Mouse (Mus musculus): Measurements from ENCODE around the gene Adgrv1.
"Not testable (repeated sequence)": the region's sequence is repeated elsewhere in the genome, so short reads cannot be mapped to it uniquely, and the experiment has no call there.

Gene Adgrv1

DNA sequence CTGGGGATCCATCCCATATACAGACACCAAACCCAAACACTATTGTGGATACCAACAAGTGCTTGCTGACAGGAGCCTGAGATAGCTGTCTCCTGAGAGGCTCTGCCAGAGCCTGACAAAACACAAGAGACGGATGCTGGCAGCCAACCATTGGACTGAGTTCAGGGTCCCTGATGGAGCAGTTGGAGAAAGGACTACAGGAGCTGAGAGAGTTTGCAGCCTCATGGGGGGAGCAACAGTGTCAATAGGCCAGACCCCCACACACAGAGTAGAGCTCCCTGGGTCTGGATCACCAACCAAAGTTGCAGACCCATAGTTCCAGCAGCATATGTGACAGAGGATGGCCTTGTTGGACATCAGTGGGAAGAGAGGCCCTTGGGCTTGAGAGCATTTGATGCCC lies 5.1 kb downstream of the Adgrv1 start:
- DNase-seq (ENCODE audit: extremely low spot score, low read depth, low spot score) = not testable (repeated sequence)

DNA sequence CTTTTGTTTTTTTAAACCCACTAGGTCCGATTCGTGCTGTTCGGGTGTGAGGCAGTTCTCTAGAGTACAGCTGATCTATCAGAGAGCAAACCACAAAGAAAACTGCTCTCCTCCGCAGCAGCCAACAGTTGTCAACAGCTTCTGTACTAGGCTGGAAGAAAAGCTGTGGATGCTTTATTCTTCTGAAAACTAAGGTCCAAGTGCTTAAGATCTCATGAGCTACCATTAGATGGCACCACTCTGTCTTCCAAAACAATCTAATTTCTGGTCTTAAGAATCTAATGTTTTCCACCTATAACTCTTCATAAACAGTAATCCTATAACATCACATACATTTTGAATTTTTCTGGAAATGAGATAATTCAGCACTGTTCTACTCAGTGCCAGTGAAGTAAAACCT lies 22.6 kb downstream of the Adgrv1 start:
- DNase-seq (ENCODE audit: extremely low spot score, low read depth, low spot score) = no peak

DNA sequence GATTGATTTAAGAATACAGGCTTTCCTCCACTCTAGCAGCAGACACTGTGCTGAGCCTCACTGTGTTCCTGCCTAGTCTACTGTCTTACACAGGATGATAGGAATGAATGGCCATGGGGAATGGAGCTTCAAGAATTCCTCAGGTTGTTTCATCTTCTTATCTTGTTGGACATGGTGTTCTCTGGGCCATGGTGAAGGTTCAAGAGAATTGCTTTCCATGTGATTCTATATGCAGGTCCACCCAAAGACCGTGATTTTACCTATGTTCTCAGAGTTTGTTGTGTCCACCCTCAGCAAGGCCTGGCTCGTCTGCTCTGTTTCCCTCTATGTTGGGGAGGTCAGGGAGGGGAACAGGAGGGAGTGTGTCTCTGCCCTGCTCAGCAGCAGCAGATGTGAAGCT lies 26.0 kb downstream of the Adgrv1 start:
- no peak for DNase-seq (ENCODE audit: extremely low spot score, low read depth, low spot score)

DNA sequence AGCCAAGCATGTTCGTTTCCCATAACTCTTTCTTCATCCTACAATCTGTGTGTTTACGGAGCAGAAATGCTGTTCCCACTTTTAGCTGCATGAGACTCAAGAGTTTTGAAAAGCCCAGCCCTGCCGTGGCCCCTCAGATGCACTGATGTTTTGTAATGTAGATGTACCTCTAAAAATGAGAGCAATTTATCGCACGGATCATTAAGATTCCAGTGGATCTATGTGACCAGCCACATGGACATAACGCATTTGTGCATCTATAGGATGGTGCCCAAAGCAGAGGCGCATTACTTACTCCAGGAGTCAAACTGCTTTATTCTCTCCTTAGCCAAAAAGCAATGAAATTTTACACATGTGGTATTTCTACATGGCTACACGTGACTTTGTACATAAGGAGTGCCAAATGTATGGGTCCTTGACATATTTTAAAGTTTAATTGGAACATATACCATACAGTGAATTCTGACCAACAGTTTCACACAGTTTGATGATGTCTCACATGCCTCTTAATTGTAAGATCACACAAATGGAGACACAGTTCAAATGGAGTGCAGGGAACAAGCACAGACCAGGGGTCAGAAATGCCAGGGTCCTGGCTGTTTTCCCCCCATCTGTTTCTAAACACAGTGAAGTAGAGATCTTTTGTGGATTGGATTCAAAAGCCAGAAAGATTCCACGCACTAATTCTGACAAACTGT lies 35.9 kb downstream of the Adgrv1 start:
- DNase-seq (ENCODE audit: extremely low spot score, low read depth, low spot score) = no peak

DNA sequence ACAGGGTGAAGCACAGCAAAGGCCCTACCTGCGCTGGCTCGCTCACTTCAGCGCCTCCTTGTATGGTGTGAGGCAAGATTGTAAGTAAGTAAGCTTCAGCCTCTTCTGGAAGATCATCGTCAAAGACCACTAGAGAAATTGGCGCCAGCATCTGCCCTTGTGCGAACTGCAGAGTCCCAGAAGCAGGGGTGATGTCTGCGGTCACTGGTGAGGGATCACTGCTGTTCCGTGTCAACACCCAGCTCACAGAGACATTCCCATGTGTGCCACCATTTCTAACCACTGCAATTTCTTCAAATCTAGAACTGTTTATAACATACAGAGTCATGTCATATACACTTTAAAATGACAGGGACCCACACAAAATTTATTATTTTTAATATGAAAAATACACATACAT lies 54.3 kb downstream of the Adgrv1 start:
- DNase-seq (ENCODE audit: extremely low spot score, low read depth, low spot score) = no peak

DNA sequence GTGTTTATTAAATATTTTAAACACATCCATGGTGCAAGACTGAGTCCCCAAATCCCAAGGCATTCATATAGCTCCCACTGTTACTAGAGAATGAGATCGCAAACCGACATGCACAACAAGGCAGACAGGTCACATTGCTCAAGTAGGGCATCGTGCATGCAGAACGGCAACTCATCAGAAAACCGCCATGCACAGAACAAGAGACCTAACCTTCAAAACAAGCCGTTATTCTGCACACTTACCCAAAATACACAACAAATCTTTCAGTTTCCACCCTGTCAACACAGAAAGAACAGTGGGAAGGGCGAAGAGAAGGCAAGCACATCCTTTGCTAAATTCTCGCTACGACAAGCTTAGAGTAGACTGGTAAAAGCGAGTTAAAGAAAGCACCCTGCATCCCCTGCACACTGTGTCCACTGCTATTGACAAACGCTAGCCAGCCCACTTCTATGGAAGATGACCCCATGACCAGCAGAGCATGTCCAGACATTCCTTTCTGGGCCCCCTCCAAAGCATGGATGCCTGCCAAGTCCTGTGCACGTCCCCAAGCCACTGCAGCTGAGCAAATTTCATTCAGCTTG lies 62.6 kb downstream of the Adgrv1 start:
- no peak for DNase-seq (ENCODE audit: extremely low spot score, low read depth, low spot score)

DNA sequence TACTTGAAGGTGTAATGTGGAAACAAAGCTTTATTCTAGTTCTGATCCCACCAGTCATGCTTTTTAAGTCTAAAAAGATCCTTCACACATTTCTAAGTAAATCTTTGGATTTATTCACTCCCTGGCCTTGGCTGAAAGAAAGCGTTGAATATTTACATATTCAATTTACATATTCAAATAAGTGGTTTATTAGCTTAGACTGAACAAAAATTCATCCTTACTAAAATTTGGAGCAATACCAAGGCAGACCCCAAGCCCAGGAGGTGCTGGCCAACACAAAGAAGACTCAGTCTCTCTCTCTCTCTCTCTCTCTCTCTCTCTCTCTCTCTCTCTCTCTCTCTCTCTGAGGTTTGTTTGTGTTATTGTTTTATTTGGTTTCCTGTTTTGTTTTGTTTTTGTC lies 82.9 kb downstream of the Adgrv1 start:
- DNase-seq (ENCODE audit: extremely low spot score, low read depth, low spot score) = no peak

DNA sequence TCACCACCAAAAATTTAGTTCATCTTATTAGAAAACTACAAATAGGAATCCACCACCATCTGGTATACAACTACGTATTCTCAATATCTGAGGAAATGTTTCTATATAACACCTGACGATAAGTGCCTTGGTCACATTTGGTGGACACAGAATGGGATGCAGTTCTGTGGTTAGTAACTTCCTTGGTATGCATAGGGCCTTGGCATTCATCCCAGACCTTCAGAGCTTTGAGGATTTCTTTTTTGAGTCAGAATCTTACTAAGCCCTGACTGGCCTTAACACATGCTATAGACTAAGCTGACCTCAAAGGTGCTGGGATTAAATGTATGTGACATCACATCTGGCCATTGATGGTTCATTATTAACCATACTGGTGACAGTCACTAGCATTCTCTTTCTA lies 98.0 kb downstream of the Adgrv1 start:
- no peak for DNase-seq (ENCODE audit: extremely low spot score, low read depth, low spot score)

DNA sequence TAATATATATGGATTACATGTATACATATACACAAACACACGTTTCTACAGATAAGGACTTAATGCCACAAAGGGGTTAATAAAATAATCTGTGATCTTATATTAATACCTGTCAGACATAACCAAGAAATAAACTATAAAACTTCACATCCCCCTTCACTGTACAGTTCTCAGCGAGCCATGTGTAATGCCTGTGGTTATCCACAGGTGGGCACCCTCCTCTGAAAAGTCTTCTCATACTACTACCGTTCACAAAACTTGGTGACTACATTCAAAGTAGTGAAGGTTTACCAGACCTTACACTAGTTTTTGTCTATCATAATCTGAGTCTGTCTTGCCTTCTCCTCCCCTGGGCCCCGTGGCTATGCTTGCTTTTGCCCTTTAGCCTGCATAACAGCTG lies 106.3 kb downstream of the Adgrv1 start:
- DNase-seq (ENCODE audit: extremely low spot score, low read depth, low spot score) = no peak

DNA sequence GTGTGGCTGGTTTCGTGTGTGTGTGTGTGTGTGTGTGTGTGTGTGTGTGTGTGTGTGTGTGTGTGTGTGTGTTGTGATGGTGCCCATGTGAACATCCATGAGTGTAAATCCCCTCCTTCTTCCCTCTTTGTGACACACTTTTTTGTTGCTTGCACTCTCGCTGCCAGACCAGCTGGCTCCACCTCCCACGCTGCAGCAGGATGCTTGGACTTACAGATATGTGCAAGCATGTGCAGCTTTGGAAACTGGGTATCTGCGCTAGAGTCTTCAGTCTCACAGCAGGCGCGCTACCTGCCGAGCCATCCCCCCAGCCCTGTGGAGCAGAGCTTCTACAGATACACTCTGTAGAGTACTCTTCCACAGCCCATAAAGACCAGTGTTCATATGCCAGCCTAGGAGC lies 122.8 kb downstream of the Adgrv1 start:
- no peak for DNase-seq (ENCODE audit: extremely low spot score, low read depth, low spot score)

DNA sequence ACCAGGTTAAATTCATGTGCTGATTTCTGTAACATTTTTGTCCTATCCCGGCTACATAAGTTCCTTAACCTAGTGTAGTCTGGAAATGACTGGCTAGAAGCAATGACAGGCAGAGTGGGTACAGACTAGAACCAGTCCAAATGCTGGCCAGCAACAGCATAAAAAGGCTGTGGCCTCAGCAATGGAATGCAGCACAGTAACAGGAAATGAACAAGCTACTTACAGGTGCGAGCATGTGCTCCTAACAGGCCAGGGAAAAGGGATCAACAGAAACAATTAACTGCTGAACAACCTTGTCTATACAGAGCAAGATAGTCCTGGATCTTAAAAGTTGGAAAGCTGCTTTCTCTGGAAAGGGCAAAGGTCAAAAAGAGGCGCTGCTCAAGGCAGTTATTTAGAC lies 135.9 kb downstream of the Adgrv1 start:
- DNase-seq (ENCODE audit: extremely low spot score, low read depth, low spot score) = no peak

DNA sequence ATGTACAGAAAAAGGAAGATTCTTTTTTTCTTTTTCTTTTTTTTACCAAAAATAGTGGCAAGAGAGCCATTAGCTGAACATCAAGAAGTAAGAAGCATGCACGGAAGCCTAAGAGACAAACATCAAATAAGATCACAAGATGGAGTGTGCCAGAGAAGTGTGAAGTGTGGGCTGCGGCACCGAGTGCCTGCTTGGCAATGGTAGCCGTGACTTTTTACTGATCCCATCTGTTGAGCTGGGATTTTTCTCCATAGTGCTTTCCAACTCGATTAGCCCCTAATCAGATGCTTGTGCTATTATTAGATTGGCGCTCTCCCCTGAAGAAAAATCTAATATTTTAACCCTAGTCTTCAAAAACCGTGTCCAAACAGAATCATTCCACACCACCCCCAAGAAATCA lies 141.0 kb downstream of the Adgrv1 start:
- DNase-seq (ENCODE audit: extremely low spot score, low read depth, low spot score) = no peak

DNA sequence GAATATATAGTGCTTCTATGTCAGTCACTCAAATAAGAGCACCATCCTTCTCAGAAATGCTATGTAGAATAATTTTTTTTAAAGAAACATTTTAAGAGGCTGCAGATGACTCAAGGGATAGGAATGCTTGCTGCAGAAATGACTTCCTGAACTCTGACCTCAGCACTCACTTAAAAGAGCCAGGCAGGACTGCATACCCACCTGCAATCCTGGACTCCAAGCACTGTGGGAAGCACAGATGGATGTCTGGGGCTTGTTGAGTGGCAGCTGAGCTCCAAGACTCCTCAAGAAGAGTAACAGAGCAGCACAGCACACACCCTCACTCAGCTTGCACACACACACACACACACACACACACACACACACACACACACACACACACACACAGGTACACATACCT lies 146.0 kb downstream of the Adgrv1 start:
- no peak for DNase-seq (ENCODE audit: extremely low spot score, low read depth, low spot score)

DNA sequence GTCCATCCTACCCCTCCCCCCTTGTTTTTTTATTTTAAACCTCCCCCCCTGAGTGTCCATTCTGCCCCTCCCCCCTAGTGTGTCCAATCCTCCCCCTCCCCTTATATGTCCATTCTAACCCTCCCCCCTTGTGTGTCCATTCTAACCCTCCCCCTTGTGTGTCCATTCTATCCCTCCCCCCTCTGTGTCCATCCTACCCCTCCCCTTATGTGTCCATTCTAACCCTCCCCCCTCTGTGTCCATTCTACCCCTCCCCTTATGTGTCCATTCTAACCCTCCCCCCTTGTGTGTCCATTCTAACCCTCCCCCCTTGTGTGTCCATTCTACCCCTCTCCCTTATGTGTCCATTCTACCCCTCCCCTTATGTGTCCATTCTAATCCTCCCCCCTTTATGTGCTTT lies 159.2 kb downstream of the Adgrv1 start:
- no peak for DNase-seq (ENCODE audit: extremely low spot score, low read depth, low spot score)

DNA sequence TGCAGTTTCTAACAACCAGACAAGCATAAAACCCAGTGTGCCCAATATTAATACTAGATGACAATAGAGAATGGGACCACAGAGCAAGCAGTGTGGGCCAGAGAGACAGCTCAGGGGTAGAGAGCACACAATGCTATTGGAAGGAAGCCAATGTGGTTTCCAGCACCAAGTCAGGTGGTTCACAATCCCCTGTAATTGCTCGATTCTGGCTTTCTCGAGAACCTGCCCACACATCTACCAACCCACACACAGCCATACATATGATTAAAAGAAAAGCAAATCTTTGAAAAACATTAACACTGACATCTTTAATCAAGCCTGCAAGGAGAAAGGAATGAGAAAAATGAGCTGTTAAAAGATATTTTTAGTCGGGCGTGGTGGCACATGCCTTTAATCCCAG lies 166.3 kb downstream of the Adgrv1 start:
- DNase-seq (ENCODE audit: extremely low spot score, low read depth, low spot score) = no peak

DNA sequence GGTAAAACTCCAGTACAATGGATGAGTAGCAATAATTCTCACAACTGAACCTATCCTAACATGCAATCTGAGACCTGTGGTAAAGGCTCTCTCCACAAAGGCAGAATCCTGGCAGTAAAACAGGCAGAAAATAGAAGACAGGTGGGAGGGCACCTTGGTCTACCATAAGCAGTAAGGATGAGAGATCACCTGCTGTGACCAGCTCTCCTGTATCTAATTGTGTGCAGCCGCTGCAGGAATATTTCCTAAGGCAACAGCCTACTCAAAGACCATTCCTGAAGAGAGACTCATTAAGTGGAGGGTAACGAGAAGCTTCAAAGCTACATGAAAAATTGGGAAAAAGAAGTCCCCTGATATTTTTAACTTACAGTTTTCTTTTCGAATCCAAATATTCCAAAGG lies 167.2 kb downstream of the Adgrv1 start:
- DNase-seq (ENCODE audit: extremely low spot score, low read depth, low spot score) = no peak

DNA sequence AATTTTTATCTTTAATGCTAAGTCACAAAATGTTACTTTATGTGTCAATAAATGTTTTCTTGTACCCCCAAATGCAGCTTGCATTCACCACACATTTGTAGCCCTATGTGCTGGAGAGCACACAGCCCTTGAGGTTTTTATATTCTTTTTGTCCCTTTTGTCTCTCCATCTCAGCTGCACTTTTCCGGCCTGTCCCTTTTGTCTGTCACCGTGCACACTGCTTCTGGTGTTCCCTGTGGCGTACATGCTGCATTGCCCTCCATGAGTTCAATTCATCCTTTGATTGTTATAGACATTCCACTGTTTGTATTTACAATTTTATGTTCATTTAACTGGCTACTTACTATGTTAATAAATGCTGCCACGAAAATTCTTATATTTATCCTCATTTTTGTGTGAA lies 183.3 kb downstream of the Adgrv1 start:
- no peak for DNase-seq (ENCODE audit: extremely low spot score, low read depth, low spot score)

DNA sequence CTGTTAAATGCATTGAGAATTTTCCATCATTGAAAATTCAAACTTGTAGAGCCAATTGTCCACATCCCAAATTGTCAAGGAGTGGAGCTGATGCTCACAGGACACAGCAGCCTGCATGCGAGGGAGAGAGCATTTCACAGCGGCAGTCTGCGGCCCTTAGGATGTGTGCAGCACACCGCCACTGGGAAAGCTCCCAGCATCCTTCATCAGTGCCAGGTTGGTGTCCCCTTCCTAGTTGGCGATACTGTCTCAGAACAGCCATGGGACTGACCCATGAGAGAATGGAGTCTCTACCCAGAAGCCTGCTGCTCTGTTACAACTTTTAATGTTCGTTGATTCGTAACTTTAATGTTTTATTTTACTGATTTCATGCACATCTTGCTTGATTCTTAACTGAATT lies 183.8 kb downstream of the Adgrv1 start:
- DNase-seq (ENCODE audit: extremely low spot score, low read depth, low spot score) = no peak

DNA sequence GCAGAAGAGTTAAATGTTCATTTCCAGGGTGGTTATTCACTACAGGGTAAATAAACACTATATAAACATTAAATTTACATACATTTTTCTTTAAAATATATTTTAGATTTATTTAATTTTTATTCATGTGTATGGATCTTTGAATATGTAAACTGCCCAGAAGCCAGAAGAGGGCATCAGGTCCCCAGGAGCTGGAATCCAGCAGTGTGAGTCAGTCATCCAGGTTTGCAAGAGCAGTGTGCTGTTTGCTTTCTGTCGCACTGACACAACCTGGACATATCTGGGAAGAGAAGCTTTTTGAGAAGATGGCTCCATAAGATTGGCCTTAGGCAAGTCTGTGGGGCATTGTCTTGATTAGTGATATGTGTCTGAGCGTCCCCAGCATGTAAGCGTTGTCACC lies 191.5 kb downstream of the Adgrv1 start:
- DNase-seq (ENCODE audit: extremely low spot score, low read depth, low spot score) = no peak

DNA sequence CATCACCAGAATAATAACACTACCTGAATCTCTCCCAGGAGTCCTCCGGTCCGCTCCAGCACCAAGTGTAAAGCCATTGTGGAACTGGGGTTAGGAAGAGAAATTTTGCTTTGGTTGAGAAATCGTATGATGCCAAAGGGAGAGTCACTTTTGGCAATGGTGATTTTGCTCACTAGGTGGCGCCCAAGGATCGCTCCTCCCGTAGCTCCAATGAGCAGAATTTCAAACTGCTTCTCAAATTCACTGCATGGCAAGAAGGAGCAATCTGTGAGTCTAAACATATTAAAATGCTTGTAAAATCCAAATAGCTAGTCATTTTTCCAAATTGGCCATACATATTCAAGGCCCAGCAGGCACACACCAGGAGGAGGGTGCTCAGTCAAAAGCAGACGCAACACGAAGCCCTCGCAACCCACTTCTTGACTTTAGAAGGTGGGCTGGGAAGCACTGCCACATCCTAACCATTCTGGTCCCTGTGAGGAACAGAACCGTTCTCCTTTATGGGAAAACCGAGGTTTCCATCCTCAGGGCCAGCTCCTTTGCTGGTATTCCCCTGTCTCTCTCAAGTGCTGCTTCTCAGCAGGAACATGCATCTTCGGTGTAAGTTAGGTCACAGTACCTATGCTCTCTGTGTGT lies 193.4 kb downstream of the Adgrv1 start:
- peak; percentile 56 for DNase-seq (ENCODE audit: extremely low spot score, low read depth, low spot score)

DNA sequence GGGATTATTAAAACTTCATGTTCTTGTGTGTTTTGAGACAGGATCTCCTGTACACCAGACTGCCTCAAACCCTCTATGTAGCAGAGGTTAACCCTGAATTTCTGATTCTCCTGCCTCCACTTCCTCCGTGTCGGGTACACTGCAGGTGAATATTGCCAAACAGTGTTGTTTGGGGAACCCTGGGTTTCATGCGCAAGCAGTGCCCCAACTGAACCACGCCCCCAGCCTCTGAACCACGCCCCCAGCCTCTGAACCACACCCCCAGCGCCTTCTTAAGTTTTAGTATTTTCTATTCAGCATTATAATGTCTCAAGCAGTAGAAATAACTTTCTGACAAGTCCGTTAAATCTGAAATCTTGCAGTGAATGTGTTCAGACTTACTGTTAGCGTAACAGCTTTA lies 195.9 kb downstream of the Adgrv1 start:
- DNase-seq (ENCODE audit: extremely low spot score, low read depth, low spot score) = no peak

DNA sequence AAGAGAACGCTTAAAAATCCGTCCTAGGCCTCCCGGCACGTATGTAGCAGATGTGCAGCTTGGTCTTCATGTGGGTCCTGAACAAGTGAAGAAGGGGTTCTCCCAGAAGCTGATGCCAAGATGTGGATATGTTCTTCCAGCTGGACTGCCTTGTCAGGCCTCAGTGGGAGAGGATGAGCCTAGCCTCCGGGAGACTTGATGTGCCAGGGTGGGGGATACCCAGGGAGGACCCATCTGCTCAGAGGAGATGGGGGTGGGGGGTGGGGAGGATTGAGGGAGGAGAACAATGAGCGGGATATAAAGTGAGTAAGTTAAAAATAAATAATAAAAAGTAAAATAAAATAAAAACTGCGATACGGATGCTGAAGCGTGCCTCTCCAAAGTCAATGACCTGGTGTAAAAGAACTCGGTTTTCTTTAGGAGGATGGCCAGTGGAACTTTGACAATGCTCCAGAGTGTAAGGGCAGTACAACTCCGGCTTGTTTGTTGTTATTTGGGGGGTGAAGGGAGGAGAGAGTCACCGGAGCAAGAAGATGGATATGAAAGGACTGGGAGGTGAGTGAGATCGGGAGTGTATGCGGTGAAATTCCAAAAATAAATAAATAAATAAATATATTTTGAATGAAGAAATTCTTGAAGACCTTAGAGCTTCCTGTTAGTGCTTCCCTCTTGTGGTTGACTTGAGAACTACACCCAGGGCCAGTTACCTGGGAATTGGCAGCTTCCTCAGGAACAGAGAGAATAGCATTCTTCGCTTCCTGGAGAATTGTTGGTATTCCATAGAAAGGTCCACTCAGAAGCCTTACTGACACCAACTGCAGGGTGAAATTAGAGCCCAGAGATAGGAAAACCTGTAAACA lies 205.8 kb downstream of the Adgrv1 start:
- DNase-seq (ENCODE audit: extremely low spot score, low read depth, low spot score) = peak; percentile 24
